Mouse (Mus musculus) frontal cortex, postnatal 36 days (tissue): ENCODE data around the gene 1700113H08Rik.
A peak's percentile ranks its signal among the peaks of the same experiment; 100 is the strongest.

Experiments used
- DNase-seq, 2 experiments: peaks; one replicate each; pipeline ENCODE4 v3.0.0; 2022; ENCODE audit warnings: low spot score in 2 of 2

1700113H08Rik gene

GRCm38 (mm10) chr10:87198720-87199119, 140.9 kb downstream of the 1700113H08Rik start:
- no peak for DNase-seq

GRCm38 (mm10) chr10:87209466-87209865, 151.6 kb downstream of the 1700113H08Rik start:
- peak in 1 of 2 experiments; percentile 36 for DNase-seq

- peak in 1 of 2 experiments; percentile 44 for DNase-seq
These were observed 153.2 kb downstream of the 1700113H08Rik start for GRCm38 (mm10) chr10:87211046-87211445.

GRCm38 (mm10) chr10:87212854-87213253, 155.0 kb downstream of the 1700113H08Rik start:
- peak in 1 of 2 experiments; percentile 19 for DNase-seq

GRCm38 (mm10) chr10:87230071-87230910, 172.4 kb downstream of the 1700113H08Rik start:
- no peak for DNase-seq

- DNase-seq: no peak
These were observed 181.6 kb downstream of the 1700113H08Rik start for GRCm38 (mm10) chr10:87239332-87240008.

- no peak for DNase-seq
These were observed 213.9 kb downstream of the 1700113H08Rik start for GRCm38 (mm10) chr10:87271724-87272123.

- DNase-seq: no peak
These were observed 214.3 kb downstream of the 1700113H08Rik start for GRCm38 (mm10) chr10:87272133-87272622.

GRCm38 (mm10) chr10:87275075-87275474, 217.2 kb downstream of the 1700113H08Rik start:
- DNase-seq: no peak
